Mouse (Mus musculus) thymus, adult 2 months (tissue): ENCODE data around the gene Fuz.

Source experiments
- CTCF ChIP-seq: fragments of 200-500 bp; IDR thresholded peaks from 2 replicates; pipeline ENCODE4 v1.5.1; 2012; ENCODE audit warnings: mild to moderate bottlenecking, control low read depth, low read length, moderate library complexity, borderline replicate concordance; ENCODE audit not compliant: control insufficient read depth, poor library complexity, insufficient read depth; ENCODE audit errors: extremely low read depth
- POLR2A ChIP-seq: fragments of 200-500 bp; IDR thresholded peaks from 2 replicates; pipeline ENCODE4 v1.6.1; 2012; ENCODE audit warnings: mild to moderate bottlenecking, low read length, control low read depth, moderate library complexity; ENCODE audit not compliant: control insufficient read depth, poor library complexity, insufficient read depth; ENCODE audit errors: extremely low read depth

GRCm38 (mm10) chr7:44869697-44870528, 26.0 kb upstream of the Fuz start, which contains the start of gene Ptov1:
- TF ChIP-seq POLR2A (no peak), CTCF (no peak; the same call in 1 of the 2 replicates)
